Comparison of ENCODE assay signal across 9 mouse cellular contexts in the genomic region with DNA sequence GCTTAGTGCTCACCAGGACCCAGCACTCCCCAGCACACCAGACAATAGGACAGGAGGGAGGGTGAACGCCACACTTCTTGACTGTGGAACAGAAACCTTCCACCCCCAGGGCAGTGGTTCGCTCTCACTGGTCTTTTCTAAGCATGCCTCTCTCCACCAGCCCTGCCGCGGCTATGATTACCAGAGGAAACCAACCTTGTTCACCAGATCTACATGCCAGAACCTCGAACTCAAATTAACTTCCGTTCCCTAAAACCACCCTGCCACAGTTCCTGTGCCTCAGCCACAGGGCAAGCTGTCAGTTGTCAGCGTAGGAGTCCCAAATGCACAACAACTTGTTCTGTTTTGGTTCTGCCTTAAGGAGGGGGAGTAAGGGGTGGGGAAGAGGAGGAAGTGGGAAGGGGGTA. TPM values are rescaled to one million over a fixed set of nuclear protein-coding genes. Genes with fewer than 3 reads are reported as not detected.
DNase-seq lines count a peak whose midpoint lies in the region; ATAC-seq and TF ChIP-seq lines count a peak whose summit lies in the region.
"Had no signal": no experiment of that assay in that cellular context is flagged by ENCODE, and none has a peak within 500 bp of the region (broad histone marks: within the 10 kb centered on the region; RNA-seq: fewer than 3 reads in every experiment).

No protein-coding gene starts in this region.

- peak overlapping the region in 1 of 2 experiments; percentile 1; a peak in 1 of 4 replicates for H3K4me3 ChIP-seq in heart, embryonic 14.5 days (ENCODE audit: control insufficient read depth in 1 of 2, insufficient read depth in 1 of 2, low read depth in 1 of 2, low read length in 2 of 2)
- H3K4me3 ChIP-seq in lung, postnatal 0 days (ENCODE audit: low read depth, low read length): no peak overlapping the region
- peak overlapping the region; percentile 29; the same call in 1 of the 2 replicates for H3K4me3 ChIP-seq in spleen, adult 2 months (ENCODE audit: extremely low read depth, insufficient read depth, insufficient read length)

- peaks cover 2 to 4% of the 10 kb centered on the region in 2 experiments; a peak in 2 of 4 replicates for H3K4me1 ChIP-seq in heart, embryonic 14.5 days (ENCODE audit: control insufficient read depth in 2 of 2, insufficient read depth in 2 of 2, low read length in 2 of 2)
- no peaks in the 10 kb centered on the region for H3K4me1 ChIP-seq in lung, postnatal 0 days (ENCODE audit: insufficient read depth, low read depth, low read length)
- H3K4me1 ChIP-seq in spleen, adult 2 months (ENCODE audit: control insufficient read depth, insufficient read depth, insufficient read length): peaks cover 2% of the 10 kb centered on the region; the same call in 1 of the 2 replicates

- no peak for TF ChIP-seq CTCF in lung, postnatal 0 days (IDR thresholded peaks at IDR 0.05)
- no peak for TF ChIP-seq CTCF in spleen, adult 2 months (IDR thresholded peaks at IDR 0.05; ENCODE audit: extremely low read depth, insufficient read depth, insufficient read length, insufficient replicate concordance)

- no peak overlapping the region for H3K27ac ChIP-seq in heart, embryonic 14.5 days (replicated peaks in 1 of 2; ENCODE audit: control insufficient read depth in 1 of 2, insufficient read depth in 1 of 2, low read depth in 2 of 2, low read length in 2 of 2)
- no peak overlapping the region for H3K27ac ChIP-seq in lung, postnatal 0 days (ENCODE audit: low read length)
- H3K27ac ChIP-seq in spleen, adult 2 months (ENCODE audit: insufficient read depth, low read length): peak overlapping the region; percentile 67

- no peak for TF ChIP-seq EP300 in lung, postnatal 0 days (IDR thresholded peaks at IDR 0.05)

- no peaks in the 10 kb centered on the region for H3K36me3 ChIP-seq in heart, embryonic 14.5 days (ENCODE audit: control insufficient read depth, insufficient read depth, low read length)
- H3K36me3 ChIP-seq in lung, postnatal 0 days (ENCODE audit: insufficient read depth, low read length): no peaks in the 10 kb centered on the region
- H3K36me3 ChIP-seq in spleen, adult 2 months (ENCODE audit: control insufficient read depth, insufficient read depth, low read length): no peaks in the 10 kb centered on the region

- peak overlapping the region; percentile 54 for H3K4me2 ChIP-seq in heart, embryonic 14.5 days (ENCODE audit: low read length)
- 0 out of 2 replicates have a peak overlapping the region, but pooled peaks have one; percentile 22 for H3K4me2 ChIP-seq in lung, postnatal 0 days (replicated peaks; ENCODE audit: low read depth, low read length)

- no peaks in the 10 kb centered on the region for H3K9me3 ChIP-seq in heart, embryonic 14.5 days (ENCODE audit: control insufficient read depth, low read length)
- no peaks in the 10 kb centered on the region for H3K9me3 ChIP-seq in lung, postnatal 0 days (ENCODE audit: low read length)

- WGBS in heart, embryonic 14.5 days: 7% methylated on average over 7 of the region's 7 CpGs
- WGBS in lung, postnatal 0 days: 9% methylated on average over 7 of the region's 7 CpGs
- WGBS in spleen, adult 2 months: 0% methylated on average over 7 of the region's 7 CpGs

- no peak for ATAC-seq in heart, embryonic 14.5 days (ENCODE audit: insufficient number of reproducible peaks, insufficient read depth, low FRiP score, low read depth)
- no peak for ATAC-seq in lung, postnatal 0 days

- no peaks in the 10 kb centered on the region for H3K27me3 ChIP-seq in heart, embryonic 14.5 days (ENCODE audit: control insufficient read depth, insufficient read depth, low read length)
- no peaks in the 10 kb centered on the region for H3K27me3 ChIP-seq in lung, postnatal 0 days (replicated peaks; ENCODE audit: insufficient read depth, low read length)
- no peaks in the 10 kb centered on the region for H3K27me3 ChIP-seq in spleen, adult 2 months (ENCODE audit: control insufficient read depth, insufficient read depth, low read length)

- peak; percentile 61 to 65 for DNase-seq in B cell, adult 2 months
- DNase-seq in CD8-positive naive resting alpha-beta T cell, adult 2 months (ENCODE audit: low read depth in 2 of 2, low spot score in 2 of 2): peak; percentile 43 to 62
- DNase-seq in lung, postnatal 0 days (ENCODE audit: low spot score): no peak
- peak; percentile 62 to 63 for DNase-seq in spleen, adult 2 months (ENCODE audit: low read depth in 1 of 2, low spot score in 2 of 2)
- DNase-seq in adrenal gland, postnatal 25 days: no peak
- DNase-seq in right cerebral cortex, postnatal 14 days: no peak
- DNase-seq in testis, postnatal 10 days (ENCODE audit: low spot score): no peak

- no peak overlapping the region for H3K9ac ChIP-seq in heart, embryonic 14.5 days (ENCODE audit: low read length)
- H3K9ac ChIP-seq in lung, postnatal 0 days (replicated peaks; ENCODE audit: low read depth): no peak overlapping the region

- no peak for TF ChIP-seq POLR2A in spleen, adult 2 months (IDR thresholded peaks at IDR 0.05; ENCODE audit: low read depth, low read length)

RNA-seq across cellular contexts. Expression of gene Prss39, which starts 12.4 kb away (rescaled TPM):
- not detected in 2 replicates for polyA plus RNA-seq in heart, embryonic 14.5 days (2014; fragmentation: Nextera tagmentation; extraction: Ambion mirVana)
- not detected in 2 replicates for polyA plus RNA-seq in lung, postnatal 0 days (2015; fragmentation: Nextera tagmentation; extraction: Ambion mirVana)
- 0.12 TPM in 1 of 2 replicates, not detected in the other for polyA plus RNA-seq in spleen, adult 2 months (2012; rRNA removed)
- total RNA-seq in adrenal gland, postnatal 25 days (2021): not detected in 2 replicates

RNA-seq across cellular contexts. Expression of gene Cfc1, which starts 24.9 kb away (rescaled TPM):
- polyA plus RNA-seq in heart, embryonic 14.5 days (2014; fragmentation: Nextera tagmentation; extraction: Ambion mirVana): 0.46 TPM in 1 of 2 replicates, not detected in the other
- polyA plus RNA-seq in lung, postnatal 0 days (2015; fragmentation: Nextera tagmentation; extraction: Ambion mirVana): not detected in 2 replicates
- not detected in 2 replicates for polyA plus RNA-seq in spleen, adult 2 months (2012; rRNA removed)
- total RNA-seq in adrenal gland, postnatal 25 days (2021): not detected in 2 replicates
- polyA plus RNA-seq: gonadal fat pad, adult 2 months had no signal

RNA-seq across cellular contexts. Expression of gene Prss40, which starts 50.2 kb away (rescaled TPM):
- not detected in 2 replicates for polyA plus RNA-seq in heart, embryonic 14.5 days (2014; fragmentation: Nextera tagmentation; extraction: Ambion mirVana)
- not detected in 2 replicates for polyA plus RNA-seq in lung, postnatal 0 days (2015; fragmentation: Nextera tagmentation; extraction: Ambion mirVana)
- not detected in 2 replicates for polyA plus RNA-seq in spleen, adult 2 months (2012; rRNA removed)
- total RNA-seq in adrenal gland, postnatal 25 days (2021): not detected in 2 replicates

RNA-seq across cellular contexts. Expression of gene Ptpn18, which starts 51.0 kb away (rescaled TPM):
- polyA plus RNA-seq in heart, embryonic 14.5 days (2014; fragmentation: Nextera tagmentation; extraction: Ambion mirVana): 16.2 and 16.3 TPM in 2 replicates
- 36.0 and 39.8 TPM in 2 replicates for polyA plus RNA-seq in lung, postnatal 0 days (2015; fragmentation: Nextera tagmentation; extraction: Ambion mirVana)
- 587 and 1,136 TPM in 2 replicates for polyA plus RNA-seq in spleen, adult 2 months (2012; rRNA removed)
- total RNA-seq in adrenal gland, postnatal 25 days (2021): 4.7 and 8.0 TPM in 2 replicates

Comparison
In these comparisons a context has a peak if more than half of its experiments do, and no peak if none do; other contexts are left out.
1. DNase-seq: peak in B cell, adult 2 months (2 of 2), CD8-positive naive resting alpha-beta T cell, adult 2 months (2 of 2) and spleen, adult 2 months (2 of 2); none in lung, postnatal 0 days (single experiment), adrenal gland, postnatal 25 days (single experiment), right cerebral cortex, postnatal 14 days (single experiment) and testis, postnatal 10 days (single experiment).